Mouse (Mus musculus): ENCODE data around the gene Rsph10b. TPM values are rescaled to one million over a fixed set of nuclear protein-coding genes. Genes with fewer than 3 reads are reported as not detected.

The Rsph10b gene
- polyA plus RNA-seq, 1 experiment, result 0.31 TPM

- peak within 1 kb of the TSS; percentile 98 for H3K4me3 ChIP-seq (ENCODE audit: insufficient read depth, low read depth, low read length)
- peak; percentile 87 for DNase-seq
- no peak for TF ChIP-seq CTCF (conservative IDR thresholded peaks at IDR 0.05; ENCODE audit: insufficient read depth, insufficient read length, low read depth, low read length)
- no peak for TF ChIP-seq POLR2A (IDR thresholded peaks at IDR 0.05; ENCODE audit: low read depth, low read length)
- H3K27me3 ChIP-seq (replicated peaks; ENCODE audit: control insufficient read depth, insufficient read depth, low read length), result no peaks in the 10 kb centered on the region
- H3K4me1 ChIP-seq (ENCODE audit: control insufficient read depth, insufficient read depth, low read length), result peaks cover 3% of the 10 kb centered on the region; the same call in 1 of the 2 replicates
- H3K27ac ChIP-seq (ENCODE audit: insufficient read depth, low read depth, low read length), result peak within 1 kb of the TSS; percentile 19
- H3K36me3 ChIP-seq (ENCODE audit: control insufficient read depth, insufficient read depth, low read length), result peaks cover 5% of the 10 kb centered on the region
- WGBS, result 3% methylated on average over 47 of the region's 47 CpGs
Observed at GRCm38 (mm10) chr5:144014551-144015311, 81.9 kb downstream of the Rsph10b start, which contains the start of gene Ccz1. Gene Ccz1 (minus strand): TSS chr5:144014877.

GRCm38 (mm10) chr5:144015312-144015650 is 82.4 kb downstream of the Rsph10b start:
- 58% methylated on average over 3 of the region's 3 CpGs for WGBS
- peaks cover 5% of the 10 kb centered on the region for H3K36me3 ChIP-seq (ENCODE audit: control insufficient read depth, insufficient read depth, low read length)
- no peak for DNase-seq
- TF ChIP-seq CTCF (conservative IDR thresholded peaks at IDR 0.05; ENCODE audit: insufficient read depth, insufficient read length, low read depth, low read length) (no peak), POLR2A (IDR thresholded peaks at IDR 0.05; ENCODE audit: low read depth, low read length) (no peak)
- no peak overlapping the region for H3K4me3 ChIP-seq (ENCODE audit: insufficient read depth, low read depth, low read length)
- H3K4me1 ChIP-seq (ENCODE audit: control insufficient read depth, insufficient read depth, low read length), result peaks cover 3% of the 10 kb centered on the region; the same call in 1 of the 2 replicates
- H3K27me3 ChIP-seq (replicated peaks; ENCODE audit: control insufficient read depth, insufficient read depth, low read length), result no peaks in the 10 kb centered on the region
- no peak overlapping the region for H3K27ac ChIP-seq (ENCODE audit: insufficient read depth, low read depth, low read length)

GRCm38 (mm10) chr5:144015845-144016244 is 83.0 kb downstream of the Rsph10b start:
- TF ChIP-seq CTCF (conservative IDR thresholded peaks at IDR 0.05; ENCODE audit: insufficient read depth, insufficient read length, low read depth, low read length) (no peak), POLR2A (IDR thresholded peaks at IDR 0.05; ENCODE audit: low read depth, low read length) (no peak)
- Histone ChIP-seq H3K36me3 (ENCODE audit: control insufficient read depth, insufficient read depth, low read length) (peaks cover 4% of the 10 kb centered on the region), H3K27ac (ENCODE audit: insufficient read depth, low read depth, low read length) (no peak overlapping the region), H3K4me1 (ENCODE audit: control insufficient read depth, insufficient read depth, low read length) (peaks cover 3% of the 10 kb centered on the region; the same call in 1 of the 2 replicates), H3K4me3 (ENCODE audit: insufficient read depth, low read depth, low read length) (no peak overlapping the region), H3K27me3 (replicated peaks; ENCODE audit: control insufficient read depth, insufficient read depth, low read length) (no peaks in the 10 kb centered on the region)
- WGBS, result 65% methylated on average over 9 of the region's 9 CpGs
- no peak for DNase-seq

GRCm38 (mm10) chr5:144026620-144027263 is 93.9 kb downstream of the Rsph10b start, which contains the start of gene Ocm:
Gene Ocm (minus strand): TSS chr5:144026670.
- 0 out of 2 replicates have a peak, but pooled peaks cover under 1% of the 10 kb centered on the region for H3K4me1 ChIP-seq (ENCODE audit: control insufficient read depth, insufficient read depth, low read length)
- H3K27me3 ChIP-seq (replicated peaks; ENCODE audit: control insufficient read depth, insufficient read depth, low read length), result no peaks in the 10 kb centered on the region
- no peak within 1 kb of the TSS for H3K27ac ChIP-seq (ENCODE audit: insufficient read depth, low read depth, low read length)
- DNase-seq, result no peak
- TF ChIP-seq POLR2A (IDR thresholded peaks at IDR 0.05; ENCODE audit: low read depth, low read length) (no peak), CTCF (conservative IDR thresholded peaks at IDR 0.05; ENCODE audit: insufficient read depth, insufficient read length, low read depth, low read length) (no peak)
- H3K36me3 ChIP-seq (ENCODE audit: control insufficient read depth, insufficient read depth, low read length), result no peaks in the 10 kb centered on the region
- 47% methylated on average over 11 of the region's 11 CpGs for WGBS
- H3K4me3 ChIP-seq (ENCODE audit: insufficient read depth, low read depth, low read length), result no peak within 1 kb of the TSS

- WGBS, result 36% methylated on average over 7 of the region's 7 CpGs
- Histone ChIP-seq H3K4me1 (ENCODE audit: control insufficient read depth, insufficient read depth, low read length) (peaks cover 4% of the 10 kb centered on the region; the same call in 1 of the 2 replicates), H3K4me3 (ENCODE audit: insufficient read depth, low read depth, low read length) (no peak overlapping the region), H3K27me3 (replicated peaks; ENCODE audit: control insufficient read depth, insufficient read depth, low read length) (no peaks in the 10 kb centered on the region; the same call in 1 of the 2 replicates), H3K27ac (ENCODE audit: insufficient read depth, low read depth, low read length) (peak overlapping the region; percentile 25; the same call in 1 of the 2 replicates), H3K36me3 (ENCODE audit: control insufficient read depth, insufficient read depth, low read length) (no peaks in the 10 kb centered on the region)
- no peak for TF ChIP-seq CTCF (conservative IDR thresholded peaks at IDR 0.05; ENCODE audit: insufficient read depth, insufficient read length, low read depth, low read length)
- no peak for TF ChIP-seq POLR2A (IDR thresholded peaks at IDR 0.05; ENCODE audit: low read depth, low read length)
- peak; percentile 69 for DNase-seq
Observed at GRCm38 (mm10) chr5:144032491-144032890, 99.7 kb downstream of the Rsph10b start.

- DNase-seq, result no peak
- no peaks in the 10 kb centered on the region for H3K36me3 ChIP-seq (ENCODE audit: control insufficient read depth, insufficient read depth, low read length)
- TF ChIP-seq CTCF (conservative IDR thresholded peaks at IDR 0.05; ENCODE audit: insufficient read depth, insufficient read length, low read depth, low read length) (no peak), POLR2A (IDR thresholded peaks at IDR 0.05; ENCODE audit: low read depth, low read length) (no peak)
- no peak overlapping the region for H3K4me3 ChIP-seq (ENCODE audit: insufficient read depth, low read depth, low read length)
- 65% methylated on average over 7 of the region's 7 CpGs for WGBS
- H3K4me1 ChIP-seq (ENCODE audit: control insufficient read depth, insufficient read depth, low read length), result peaks cover 4% of the 10 kb centered on the region; the same call in 1 of the 2 replicates
- H3K27ac ChIP-seq (ENCODE audit: insufficient read depth, low read depth, low read length), result no peak overlapping the region
- no peaks in the 10 kb centered on the region; the same call in 1 of the 2 replicates for H3K27me3 ChIP-seq (replicated peaks; ENCODE audit: control insufficient read depth, insufficient read depth, low read length)
Observed at GRCm38 (mm10) chr5:144034567-144034966, 101.7 kb downstream of the Rsph10b start.

Other genes with a start within 250 kb of the Rsph10b start
- gene Usp42, start 200.8 kb upstream of the Rsph10b start, polyA plus RNA-seq (2012; rRNA removed), result 3.9 and 4.3 TPM in 2 replicates
- gene Eif2ak1, start 115.2 kb upstream of the Rsph10b start, polyA plus RNA-seq (2012; rRNA removed), result 29.9 TPM in 2 replicates
- 0.08 and 0.14 TPM in 2 replicates for gene Ankrd61, start 35.4 kb upstream of the Rsph10b start, polyA plus RNA-seq (2012; rRNA removed)
- 35.9 and 41.9 TPM in 2 replicates for gene Aimp2, start 23.2 kb upstream of the Rsph10b start, polyA plus RNA-seq (2012; rRNA removed)
- gene Pms2, start 23.1 kb upstream of the Rsph10b start, polyA plus RNA-seq (2012; rRNA removed), result 2.0 and 2.5 TPM in 2 replicates
- gene Gm42421, start 4.9 kb upstream of the Rsph10b start, polyA plus RNA-seq (2012; rRNA removed), result not detected in 2 replicates
- 12.9 and 17.3 TPM in 2 replicates for gene Ccz1, start 81.8 kb downstream of the Rsph10b start, polyA plus RNA-seq (2012; rRNA removed)
- gene Ocm, start 93.6 kb downstream of the Rsph10b start, polyA plus RNA-seq (2012; rRNA removed), result not detected in 2 replicates
- gene Lmtk2, start 167.4 kb downstream of the Rsph10b start, polyA plus RNA-seq (2012; rRNA removed), result 29.9 and 30.6 TPM in 2 replicates

Data from kidney, adult 2 months (tissue).